Mouse (Mus musculus): ENCODE measurements around the gene 2900011O08Rik. TPM values are rescaled to one million over a fixed set of nuclear protein-coding genes. Genes with fewer than 3 reads are reported as not detected.

Gene 2900011O08Rik
- polyA plus RNA-seq, 1 experiment from 2014 or later, result 128 TPM

DNA sequence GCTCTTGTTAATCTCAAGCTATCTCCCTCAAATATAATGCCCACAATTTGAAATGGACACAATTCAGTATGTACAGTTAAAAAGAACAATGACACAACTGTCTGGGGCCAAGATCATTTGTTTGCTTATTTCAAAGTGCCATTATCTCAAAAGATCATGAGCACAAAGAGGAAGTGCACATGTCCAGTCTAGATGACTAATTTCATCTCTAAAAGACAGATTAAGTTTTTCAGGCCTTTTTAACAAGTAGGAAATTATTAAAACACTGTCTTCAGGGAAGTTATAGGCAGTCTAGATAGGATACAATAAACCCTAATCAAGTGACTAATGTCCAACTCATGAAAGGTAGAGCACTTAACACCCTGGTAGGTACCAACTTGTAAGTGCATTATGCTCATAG, 142.6 kb downstream of the 2900011O08Rik start:
- Histone ChIP-seq H3K36me3 (peaks cover 98% of the 10 kb centered on the region), H3K4me1 (replicated peaks) (no peaks in the 10 kb centered on the region), H3K9ac (no peak overlapping the region), H3K4me3 (no peak overlapping the region), H3K27ac (no peak overlapping the region), H3K27me3 (no peaks in the 10 kb centered on the region), H3K9me3 (no peaks in the 10 kb centered on the region), H3K4me2 (no peak overlapping the region)
- ATAC-seq (ENCODE audit: low FRiP score), result no peak

DNA sequence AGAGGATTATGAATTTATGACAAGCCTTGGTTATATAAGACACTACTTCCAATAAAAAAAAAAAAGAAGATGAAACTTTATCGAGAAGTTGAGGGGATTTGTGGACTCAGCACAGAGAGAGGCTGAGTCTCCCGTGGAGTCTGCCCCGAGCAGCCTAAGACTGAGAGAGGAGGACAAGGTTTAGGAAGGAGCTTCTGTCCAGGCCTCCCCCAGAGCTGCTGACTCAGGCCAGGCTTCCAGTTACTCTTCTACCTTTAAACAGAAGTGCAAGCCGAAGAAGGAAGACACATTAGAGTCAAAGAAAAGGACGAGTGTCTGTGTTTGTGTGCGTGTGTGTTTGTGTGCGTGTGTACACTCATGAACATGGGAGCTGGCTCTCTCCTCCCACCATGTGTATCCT, 144.4 kb downstream of the 2900011O08Rik start:
- peaks cover 98% of the 10 kb centered on the region for H3K36me3 ChIP-seq
- no peak overlapping the region for H3K4me2 ChIP-seq
- no peaks in the 10 kb centered on the region for H3K9me3 ChIP-seq
- H3K9ac ChIP-seq, result no peak overlapping the region
- H3K4me1 ChIP-seq (replicated peaks), result no peaks in the 10 kb centered on the region
- ATAC-seq (ENCODE audit: low FRiP score), result no peak
- no peak overlapping the region for H3K27ac ChIP-seq
- H3K27me3 ChIP-seq, result no peaks in the 10 kb centered on the region
- no peak overlapping the region for H3K4me3 ChIP-seq
- 94% methylated on average over 7 of the region's 7 CpGs for WGBS

DNA sequence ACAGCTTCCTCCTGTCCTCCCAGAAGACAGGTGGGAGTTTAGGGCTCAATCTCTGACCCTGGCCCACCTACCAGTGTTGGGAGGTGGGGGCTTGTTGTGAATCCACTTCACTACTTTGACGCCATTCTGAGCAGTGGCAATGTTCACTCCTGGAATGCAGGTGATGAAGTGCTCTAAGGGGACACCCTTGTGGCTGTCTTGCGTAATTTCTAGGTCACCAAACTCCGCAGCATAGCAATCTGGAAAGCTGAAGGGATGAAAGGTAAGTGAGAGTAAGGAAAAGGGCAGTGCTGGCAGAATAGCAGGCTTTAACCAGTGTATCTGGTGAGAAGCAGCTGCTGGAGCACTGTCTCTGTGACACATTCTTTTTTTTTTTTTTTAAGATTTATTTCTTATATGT, 145.0 kb downstream of the 2900011O08Rik start:
- Histone ChIP-seq H3K4me1 (replicated peaks) (no peaks in the 10 kb centered on the region), H3K9ac (no peak overlapping the region), H3K9me3 (no peaks in the 10 kb centered on the region), H3K36me3 (peaks cover 98% of the 10 kb centered on the region), H3K4me2 (no peak overlapping the region), H3K4me3 (no peak overlapping the region), H3K27me3 (no peaks in the 10 kb centered on the region), H3K27ac (no peak overlapping the region)
- 90% methylated on average over 3 of the region's 3 CpGs for WGBS
- ATAC-seq (ENCODE audit: low FRiP score), result no peak

DNA sequence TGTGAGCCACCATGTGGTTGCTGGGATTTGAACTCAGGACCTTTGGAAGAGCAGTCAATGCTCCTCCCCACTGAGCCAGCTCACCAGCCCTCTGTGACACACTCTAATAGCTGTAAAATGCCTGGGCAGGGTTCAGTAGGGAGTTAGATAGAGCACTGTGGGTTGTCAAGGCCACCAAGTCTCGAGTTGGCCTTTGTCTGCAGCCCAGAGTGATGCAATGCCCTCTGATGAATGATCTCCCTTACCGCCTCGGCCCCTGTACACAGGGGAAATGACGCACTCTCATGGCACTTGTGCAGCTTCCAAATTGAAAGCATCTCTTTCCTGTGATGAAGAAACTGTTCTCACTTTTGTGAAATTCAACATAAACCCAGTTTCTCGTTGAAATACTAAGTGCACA, 145.4 kb downstream of the 2900011O08Rik start:
- WGBS, result 91% methylated on average over 5 of the region's 5 CpGs
- H3K9me3 ChIP-seq, result no peaks in the 10 kb centered on the region
- H3K4me2 ChIP-seq, result no peak overlapping the region
- no peak for ATAC-seq (ENCODE audit: low FRiP score)
- peaks cover 99% of the 10 kb centered on the region for H3K36me3 ChIP-seq
- no peak overlapping the region for H3K4me3 ChIP-seq
- no peak overlapping the region for H3K9ac ChIP-seq
- H3K4me1 ChIP-seq (replicated peaks), result no peaks in the 10 kb centered on the region
- H3K27me3 ChIP-seq, result no peaks in the 10 kb centered on the region
- H3K27ac ChIP-seq, result no peak overlapping the region

DNA sequence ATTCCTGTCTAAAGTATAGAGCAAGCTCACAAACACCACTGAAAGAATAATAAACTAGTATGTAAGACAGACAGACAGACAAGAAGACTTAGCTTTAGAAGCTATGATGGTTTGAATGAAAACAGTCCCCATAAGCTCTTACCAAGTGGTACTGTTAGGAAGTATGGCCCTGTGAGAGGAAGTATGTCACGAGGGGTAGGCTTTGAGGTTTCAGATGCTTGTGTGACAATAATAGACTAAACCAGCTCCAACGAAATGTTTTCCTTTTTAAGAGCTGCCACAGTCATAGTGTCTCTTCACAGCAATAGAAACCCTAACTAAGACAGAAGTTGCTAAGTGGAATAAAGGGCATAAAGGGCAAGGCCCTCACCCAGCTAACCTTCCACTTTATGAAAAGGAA, 148.6 kb downstream of the 2900011O08Rik start:
- 86% methylated on average over 2 of the region's 2 CpGs for WGBS
- no peak overlapping the region for H3K4me2 ChIP-seq
- no peak for ATAC-seq (ENCODE audit: low FRiP score)
- H3K9ac ChIP-seq, result no peak overlapping the region
- no peak overlapping the region for H3K27ac ChIP-seq
- no peaks in the 10 kb centered on the region for H3K9me3 ChIP-seq
- no peaks in the 10 kb centered on the region for H3K4me1 ChIP-seq (replicated peaks)
- no peak overlapping the region for H3K4me3 ChIP-seq
- H3K27me3 ChIP-seq, result no peaks in the 10 kb centered on the region
- peaks cover 93% of the 10 kb centered on the region for H3K36me3 ChIP-seq

DNA sequence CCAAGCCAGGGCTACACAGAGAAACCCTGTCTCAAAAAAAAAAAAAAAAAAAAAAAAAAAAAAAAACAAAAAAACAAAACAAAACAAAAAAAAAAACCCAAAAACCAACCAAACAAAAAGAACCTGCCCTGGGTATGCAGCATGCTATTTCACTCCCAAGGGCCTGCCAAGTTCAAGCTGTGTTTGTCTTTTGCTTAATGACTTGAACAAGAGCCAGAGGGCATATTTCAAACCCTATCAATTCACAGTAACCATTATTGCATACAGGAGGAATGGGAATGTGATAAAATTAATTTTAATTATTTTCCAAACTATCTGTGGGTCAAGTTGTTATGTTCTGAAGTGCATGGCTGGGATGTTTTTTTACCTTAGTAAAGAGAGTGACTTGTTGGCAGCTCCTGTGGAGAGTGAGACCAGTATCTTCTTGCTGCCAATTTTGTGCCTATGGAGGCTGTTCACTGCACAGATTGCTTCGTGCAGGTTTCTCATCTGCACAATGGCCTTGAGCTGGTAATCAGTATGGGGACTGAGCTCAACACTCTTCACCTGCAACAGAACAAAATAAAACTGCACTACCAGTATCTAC, 151.7 kb downstream of the 2900011O08Rik start:
- Histone ChIP-seq H3K9me3 (no peaks in the 10 kb centered on the region), H3K9ac (no peak overlapping the region), H3K4me2 (no peak overlapping the region), H3K4me3 (no peak overlapping the region), H3K4me1 (replicated peaks) (no peaks in the 10 kb centered on the region), H3K27me3 (no peaks in the 10 kb centered on the region), H3K27ac (no peak overlapping the region), H3K36me3 (peaks cover 92% of the 10 kb centered on the region)
- 83% methylated on average over 1 of the region's 1 CpGs for WGBS
- ATAC-seq (ENCODE audit: low FRiP score), result no peak

DNA sequence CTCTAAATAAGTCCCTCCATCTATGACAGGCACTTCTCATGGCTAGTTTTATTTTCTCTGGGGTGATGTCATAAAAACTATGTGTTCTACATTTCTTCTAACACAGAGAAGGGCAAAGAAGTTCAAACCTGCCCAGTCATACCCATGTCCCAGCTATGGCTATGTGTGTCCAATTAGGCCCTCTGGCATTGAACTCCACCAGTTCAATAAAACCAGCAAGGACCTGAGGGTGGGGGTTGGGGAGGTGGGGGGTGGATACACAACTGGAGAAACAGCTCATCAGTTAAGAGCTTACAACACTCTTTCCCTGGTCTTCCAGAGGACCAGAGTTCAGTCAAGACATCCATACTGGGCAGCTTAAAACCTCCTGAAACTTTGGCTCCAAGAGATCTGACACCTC, 152.7 kb downstream of the 2900011O08Rik start:
- H3K9ac ChIP-seq, result no peak overlapping the region
- no peak overlapping the region for H3K4me3 ChIP-seq
- no peaks in the 10 kb centered on the region for H3K4me1 ChIP-seq (replicated peaks)
- H3K9me3 ChIP-seq, result no peaks in the 10 kb centered on the region
- no peak for ATAC-seq (ENCODE audit: low FRiP score)
- no peaks in the 10 kb centered on the region for H3K27me3 ChIP-seq
- no peak overlapping the region for H3K27ac ChIP-seq
- no peak overlapping the region for H3K4me2 ChIP-seq
- H3K36me3 ChIP-seq, result peaks cover 85% of the 10 kb centered on the region

DNA sequence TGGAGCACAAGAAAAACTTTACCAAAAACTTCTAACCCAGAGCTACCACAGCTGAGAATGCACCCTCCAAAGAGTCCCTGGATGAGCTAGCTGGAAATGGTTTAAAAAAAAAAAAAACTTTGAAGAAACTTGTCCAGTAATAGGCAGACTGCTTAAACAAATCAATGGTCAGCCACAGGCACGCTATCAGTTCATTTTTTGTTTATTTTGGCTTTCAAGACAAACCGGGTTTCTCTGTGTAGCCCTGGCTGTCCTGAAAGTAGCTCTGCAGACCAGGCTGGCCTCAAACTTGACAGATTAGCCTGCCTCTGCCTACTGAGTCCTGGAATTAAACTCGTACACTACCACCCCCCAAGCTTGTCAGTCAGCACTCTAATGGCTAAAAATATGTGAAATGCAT, 156.9 kb downstream of the 2900011O08Rik start:
- ATAC-seq (ENCODE audit: low FRiP score), result no peak
- no peaks in the 10 kb centered on the region for H3K9me3 ChIP-seq
- no peak overlapping the region for H3K27ac ChIP-seq
- H3K4me3 ChIP-seq, result no peak overlapping the region
- no peak overlapping the region for H3K4me2 ChIP-seq
- no peak overlapping the region for H3K9ac ChIP-seq
- no peaks in the 10 kb centered on the region for H3K27me3 ChIP-seq
- peaks cover 80% of the 10 kb centered on the region for H3K36me3 ChIP-seq
- H3K4me1 ChIP-seq (replicated peaks), result no peaks in the 10 kb centered on the region
- WGBS, result 92% methylated on average over 3 of the region's 3 CpGs

DNA sequence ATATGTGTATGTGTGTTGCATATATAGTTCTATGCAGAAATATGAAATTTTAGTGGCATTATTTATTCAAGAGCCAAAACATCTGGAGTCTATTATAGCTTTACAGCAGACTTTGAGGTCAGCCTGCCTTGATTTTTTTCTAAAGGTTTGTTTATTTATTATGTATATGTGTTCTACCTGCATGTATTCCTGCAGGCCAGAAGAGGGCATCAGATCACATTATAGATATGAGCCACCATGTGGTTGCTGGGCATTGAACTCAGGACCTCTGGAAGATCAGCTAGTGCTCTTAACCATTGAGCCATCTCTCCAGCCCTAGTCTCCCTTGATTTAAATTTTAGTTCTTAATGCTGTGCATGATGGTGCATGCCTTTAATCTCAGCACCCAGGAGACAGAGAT, 161.3 kb downstream of the 2900011O08Rik start:
- Histone ChIP-seq H3K27me3 (no peaks in the 10 kb centered on the region), H3K9me3 (no peaks in the 10 kb centered on the region), H3K4me2 (no peak overlapping the region), H3K4me1 (replicated peaks) (no peaks in the 10 kb centered on the region), H3K4me3 (no peak overlapping the region), H3K36me3 (peaks cover 71% of the 10 kb centered on the region), H3K27ac (no peak overlapping the region), H3K9ac (no peak overlapping the region)
- ATAC-seq (ENCODE audit: low FRiP score), result no peak

Small RNAs within 50 kb of the gene (microRNA-seq; reads per million reads assigned to microRNA genes)
- gene Gm27671, result not detected

Other genes with a start within 250 kb of the 2900011O08Rik start
- gene Rrn3, start 205.9 kb upstream of the 2900011O08Rik start, polyA plus RNA-seq (2015; fragmentation: Nextera tagmentation; extraction: Ambion mirVana), result 124 and 125 TPM in 2 replicates
- 224 and 232 TPM in 2 replicates for gene Ntan1, start 167.8 kb upstream of the 2900011O08Rik start, polyA plus RNA-seq (2015; fragmentation: Nextera tagmentation; extraction: Ambion mirVana)
- 67.3 and 74.7 TPM in 2 replicates for gene Pdxdc1, start 83.5 kb upstream of the 2900011O08Rik start, polyA plus RNA-seq (2015; fragmentation: Nextera tagmentation; extraction: Ambion mirVana)
- gene Mpv17l, start 83.4 kb upstream of the 2900011O08Rik start, polyA plus RNA-seq (2015; fragmentation: Nextera tagmentation; extraction: Ambion mirVana), result 16.0 and 17.0 TPM in 2 replicates
- gene Ifitm7, start 284 bp downstream of the 2900011O08Rik start, polyA plus RNA-seq (2015; fragmentation: Nextera tagmentation; extraction: Ambion mirVana), result 1.1 and 1.3 TPM in 2 replicates
- gene Nde1, start 176.7 kb downstream of the 2900011O08Rik start, polyA plus RNA-seq (2015; fragmentation: Nextera tagmentation; extraction: Ambion mirVana), result 35.6 and 39.3 TPM in 2 replicates
- 17.4 and 17.9 TPM in 2 replicates for gene Marf1, start 176.7 kb downstream of the 2900011O08Rik start, polyA plus RNA-seq (2015; fragmentation: Nextera tagmentation; extraction: Ambion mirVana)